Mouse (Mus musculus) lung, adult 2 months (tissue): ENCODE data around the gene Car14.

Experiments used
- CTCF ChIP-seq: fragments of 200-500 bp; IDR thresholded peaks from 2 replicates; pipeline ENCODE4 v1.5.1; 2011; ENCODE audit warnings: mild to moderate bottlenecking, low read length, control low read depth; ENCODE audit not compliant: insufficient read depth
- POLR2A ChIP-seq: fragments of 200-500 bp; IDR thresholded peaks from 2 replicates; pipeline ENCODE4 v1.6.1; 2011; ENCODE audit warnings: low read depth, mild to moderate bottlenecking, control low read depth, low read length, borderline replicate concordance; ENCODE audit errors: extremely low read depth

DNA sequence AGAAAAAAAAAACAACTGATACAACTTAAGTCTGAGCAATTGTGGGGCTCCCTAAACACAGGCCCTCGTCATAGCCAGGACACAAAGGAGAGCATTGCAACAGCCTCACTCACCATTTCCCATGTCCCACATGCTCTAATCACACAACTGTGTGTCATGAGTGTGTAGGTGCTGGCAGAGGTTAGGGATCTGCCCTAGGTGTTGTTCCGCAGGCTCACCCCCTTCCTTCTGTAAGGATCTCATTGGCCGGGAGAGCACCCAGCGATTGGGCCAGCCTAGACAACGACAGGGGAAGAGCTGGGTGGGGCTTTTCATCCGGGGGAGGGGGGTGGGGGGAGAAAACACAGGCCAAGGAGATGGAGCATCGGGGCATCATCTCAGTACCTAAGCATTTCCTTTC, 40.9 kb downstream of the Car14 start:
- TF ChIP-seq CTCF, result no peak
- no peak for TF ChIP-seq POLR2A
